Mouse (Mus musculus) CH12.LX (cell line): ENCODE measurements at regions not wholly inside any gene's neighbourhood (a gene's known extent, or its start where the extent isn't known, plus 50 kb on each side); places are given as distances from the start of the nearest gene placed in this dataset.

ENCODE experiments used
- DNase-seq: peaks from one replicate; pipeline ENCODE4 v3.0.0-alpha.2; 2013; ENCODE audit errors: extremely low read depth
- H3K27ac ChIP-seq: 2 replicates; pipeline ENCODE4 v1.5.1; 2012; ENCODE audit warnings: low read depth, mild to moderate bottlenecking, control low read depth, moderate library complexity; ENCODE audit not compliant: insufficient read depth
- H3K27me3 ChIP-seq: replicated peaks from 2 replicates; pipeline ENCODE3; 2012; ENCODE audit warnings: inconsistent platforms
- H3K36me3 ChIP-seq, 2 experiments: replicated peaks in 1 of 2; 2 replicates each; pipeline versions ENCODE3 to v1.6.1; 2012; ENCODE audit warnings: inconsistent platforms in 1 of 2, low read length in 1 of 2, mild to moderate bottlenecking in 1 of 2, mixed read lengths in 1 of 2, moderate library complexity in 1 of 2; ENCODE audit not compliant: control insufficient read depth in 1 of 2, insufficient read depth in 1 of 2
- H3K4me1 ChIP-seq, 2 experiments: 2 replicates each; pipeline ENCODE4 v1.6.1; 2012; ENCODE audit warnings: inconsistent platforms in 1 of 2, moderate library complexity in 1 of 2; ENCODE audit not compliant: insufficient read depth in 2 of 2, control insufficient read depth in 1 of 2
- H3K4me2 ChIP-seq: 2 replicates; pipeline ENCODE4 v1.6.1; 2012; ENCODE audit warnings: low read depth, mild to moderate bottlenecking, control low read depth; ENCODE audit not compliant: poor library complexity, insufficient read depth, severe bottlenecking
- H3K4me3 ChIP-seq, 3 experiments: fragments of 150-350 bp in 1 of 3; sonication (generic) in 1 of 3; replicated peaks in 1 of 3; 2 replicates each; pipeline versions ENCODE3 to v1.5.1; 2011 to 2012; ENCODE audit warnings: low read depth in 2 of 3, low read length in 2 of 3, mild to moderate bottlenecking in 2 of 3, moderate library complexity in 2 of 3, control low read depth in 1 of 3, improper control_type of control experiment in 1 of 3, inconsistent platforms in 1 of 3, mixed read lengths in 1 of 3; ENCODE audit not compliant: poor library complexity in 1 of 3
- H3K79me2 ChIP-seq: replicated peaks from 2 replicates; pipeline ENCODE4 v1.6.1; 2012; ENCODE audit warnings: mild to moderate bottlenecking, moderate library complexity; ENCODE audit not compliant: control insufficient read depth, poor library complexity, insufficient read depth, severe bottlenecking; ENCODE audit errors: extremely low read depth
- H3K9ac ChIP-seq: 2 replicates; pipeline ENCODE4 v1.6.1; 2012; ENCODE audit warnings: low read depth, mild to moderate bottlenecking, control low read depth, moderate library complexity; ENCODE audit not compliant: insufficient read depth
- H3K9me3 ChIP-seq: replicated peaks from 2 replicates; pipeline ENCODE3; 2012; ENCODE audit warnings: low read length, inconsistent platforms, mixed read lengths
- CHD1 ChIP-seq: IDR thresholded peaks from 2 replicates; pipeline ENCODE4 v1.6.1; 2012; ENCODE audit warnings: low read depth, low read length, improper control_type of control experiment, inconsistent platforms
- ELF1 ChIP-seq: IDR thresholded peaks from 2 replicates; pipeline ENCODE4 v1.6.1; 2014; ENCODE audit warnings: low read depth, mild to moderate bottlenecking, inconsistent platforms, low read length, improper control_type of control experiment
- EP300 ChIP-seq: IDR thresholded peaks from 2 replicates; pipeline ENCODE4 v1.6.1; 2011; ENCODE audit warnings: low read length, improper control_type of control experiment
- ETS1 ChIP-seq: conservative IDR thresholded peaks from 2 replicates; pipeline ENCODE4 v1.6.1; 2012; ENCODE audit warnings: low read depth, mild to moderate bottlenecking, inconsistent platforms, low read length, improper control_type of control experiment, moderate library complexity
- GABPA ChIP-seq: IDR thresholded peaks from 2 replicates; pipeline ENCODE4 v1.6.1; 2012; ENCODE audit warnings: low read depth, low read length, improper control_type of control experiment, inconsistent platforms; ENCODE audit not compliant: insufficient replicate concordance
- HCFC1 ChIP-seq: IDR thresholded peaks from 2 replicates; pipeline ENCODE4 v1.6.1; 2012; ENCODE audit warnings: low read depth, mild to moderate bottlenecking, inconsistent platforms, low read length, improper control_type of control experiment
- IRF4 ChIP-seq: IDR thresholded peaks from 2 replicates; pipeline ENCODE4 v1.6.1; 2014; ENCODE audit warnings: low read depth, mild to moderate bottlenecking, inconsistent platforms, low read length, improper control_type of control experiment
- KAT2A ChIP-seq: IDR thresholded peaks from 2 replicates; pipeline ENCODE4 v1.6.1; 2012; ENCODE audit warnings: low read length, improper control_type of control experiment, inconsistent platforms; ENCODE audit not compliant: insufficient replicate concordance
- MAFK ChIP-seq: IDR thresholded peaks from 2 replicates; pipeline ENCODE4 v1.6.1; 2011; ENCODE audit warnings: low read length, improper control_type of control experiment; ENCODE audit not compliant: insufficient replicate concordance
- MAX ChIP-seq: IDR thresholded peaks from 2 replicates; pipeline ENCODE4 v1.6.1; 2011; ENCODE audit warnings: low read length, improper control_type of control experiment
- MYC ChIP-seq: IDR thresholded peaks from 2 replicates; pipeline ENCODE4 v1.6.1; 2011; ENCODE audit warnings: low read depth, mild to moderate bottlenecking, improper control_type of control experiment, low read length
- NELFE ChIP-seq: IDR thresholded peaks from 2 replicates; pipeline ENCODE4 v1.6.1; 2011; ENCODE audit warnings: low read depth, low read length, improper control_type of control experiment
- NRF1 ChIP-seq: IDR thresholded peaks from 2 replicates; pipeline ENCODE4 v1.6.1; 2014; ENCODE audit warnings: low read depth, mild to moderate bottlenecking, inconsistent platforms, low read length, improper control_type of control experiment, moderate library complexity
- POLR2A ChIP-seq: IDR thresholded peaks from 2 replicates; pipeline ENCODE4 v1.6.1; 2011; ENCODE audit warnings: low read depth, mild to moderate bottlenecking, improper control_type of control experiment, low read length
- TBP ChIP-seq: conservative IDR thresholded peaks from 2 replicates; pipeline ENCODE4 v1.6.1; 2011; ENCODE audit warnings: low read depth, low read length, improper control_type of control experiment
- UBTF ChIP-seq: IDR thresholded peaks from 2 replicates; pipeline ENCODE4 v1.6.1; 2012; ENCODE audit warnings: low read depth, mild to moderate bottlenecking, inconsistent platforms, low read length, improper control_type of control experiment, moderate library complexity
- USF2 ChIP-seq: conservative IDR thresholded peaks from 2 replicates; pipeline ENCODE4 v1.6.1; 2011; ENCODE audit warnings: low read depth, low read length, improper control_type of control experiment
- ZKSCAN1 ChIP-seq: IDR thresholded peaks from 2 replicates; pipeline ENCODE4 v1.6.1; 2012; ENCODE audit warnings: low read depth, inconsistent platforms, low read length, improper control_type of control experiment, borderline replicate concordance
- dilution Hi-C: fragments of 300-500 bp; cut with MboI; formaldehyde crosslinking; loops from 2 replicates; pipeline ENCODE4 v1.14.3; 2020; ENCODE audit warnings: low sequenced_read_pairs; ENCODE audit not compliant: extremely low pct_unique_long_range_greater_than_20kb, extremely low pct_ligation_motif_present
- in situ Hi-C: fragments of 300-500 bp; cut with MboI; formaldehyde crosslinking; loops from 3 replicates; pipeline ENCODE4 v1.14.3; 2019; ENCODE audit warnings: low sequenced_read_pairs, low pct_ligation_motif_present, low pct_unique_long_range_greater_than_20kb, mixed read lengths

DNA sequence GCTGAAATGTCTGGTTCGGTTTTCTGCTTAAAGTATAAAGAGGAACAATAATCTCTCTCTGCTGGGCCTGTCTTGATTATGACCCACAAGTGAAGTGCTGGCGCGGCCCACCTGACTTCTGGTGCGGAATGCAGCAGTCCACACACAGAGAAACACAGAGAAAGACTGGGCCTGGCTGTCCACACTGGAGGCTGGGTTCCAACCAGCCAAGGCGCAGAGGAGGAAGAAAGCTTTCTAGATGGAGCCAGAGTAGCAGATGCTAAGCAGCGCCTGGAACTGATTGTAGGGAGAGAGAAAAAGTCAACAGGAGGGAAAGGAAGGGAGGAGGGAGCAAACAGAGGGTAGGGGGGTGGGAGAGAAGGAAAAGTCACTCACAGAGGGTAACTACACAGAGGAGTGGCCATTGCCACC, 208.4 kb upstream of the Serp2 start:
- in situ Hi-C loops (no loop called here), dilution Hi-C loops (no loop called here)
- no peaks in the 10 kb centered on the region for H3K9me3 ChIP-seq
- DNase-seq, result no peak
- no peak overlapping the region for H3K4me2 ChIP-seq
- no peaks in the 10 kb centered on the region for H3K27me3 ChIP-seq
- no peak overlapping the region for H3K27ac ChIP-seq
- H3K36me3 ChIP-seq, result no peaks in the 10 kb centered on the region
- H3K4me1 ChIP-seq, result peaks cover 6 to 10% of the 10 kb centered on the region in 2 experiments; a peak in 3 of 4 replicates
- TF ChIP-seq EP300 (no peak), ZKSCAN1 (no peak), HCFC1 (no peak), NELFE (no peak)
- H3K79me2 ChIP-seq, result no peaks in the 10 kb centered on the region
- no peak overlapping the region for H3K4me3 ChIP-seq
- no peak overlapping the region for H3K9ac ChIP-seq

DNA sequence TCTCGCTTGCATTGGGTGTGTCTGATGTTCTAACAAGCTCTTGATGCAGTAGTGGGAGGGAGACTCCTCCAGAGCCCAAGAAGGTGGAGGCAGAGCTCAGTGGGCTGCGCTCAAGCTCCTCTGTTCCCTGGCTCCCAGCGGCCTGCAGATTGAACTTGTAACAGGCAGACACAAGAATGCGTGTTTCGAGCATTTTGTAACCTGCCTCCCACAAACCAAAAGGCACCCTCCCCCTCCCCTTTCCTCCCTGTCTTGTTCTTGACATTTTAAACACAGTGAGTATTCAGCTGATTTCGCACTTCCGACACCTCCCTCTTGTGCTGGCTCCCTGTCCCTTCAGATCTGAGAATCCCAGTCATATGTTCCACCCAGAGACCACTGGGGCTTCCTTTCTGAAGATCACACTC, 207.7 kb upstream of the Serp2 start:
- H3K9me3 ChIP-seq, result no peaks in the 10 kb centered on the region
- no peak for DNase-seq
- dilution Hi-C loops, result no loop called here
- H3K36me3 ChIP-seq, result no peaks in the 10 kb centered on the region
- no peak overlapping the region for H3K9ac ChIP-seq
- no peak overlapping the region for H3K4me3 ChIP-seq
- in situ Hi-C loops, result no loop called here
- peaks cover 6 to 10% of the 10 kb centered on the region in 2 experiments; a peak in 3 of 4 replicates for H3K4me1 ChIP-seq
- TF ChIP-seq CHD1, result no peak
- TF ChIP-seq ETS1, result peak; percentile 28; the same call in 1 of the 2 replicates
- TF ChIP-seq POLR2A, result no peak
- no peak for TF ChIP-seq GABPA
- no peak for TF ChIP-seq USF2
- peak; percentile 50 for TF ChIP-seq IRF4
- TF ChIP-seq NRF1, result no peak
- TF ChIP-seq MYC, result no peak
- no peak for TF ChIP-seq MAFK
- no peak for TF ChIP-seq KAT2A
- no peak for TF ChIP-seq ELF1
- TF ChIP-seq TBP, result no peak
- TF ChIP-seq UBTF, result no peak
- TF ChIP-seq MAX, result no peak
- H3K4me2 ChIP-seq, result peak overlapping the region; percentile 67; the same call in 1 of the 2 replicates
- no peak overlapping the region for H3K27ac ChIP-seq
- no peaks in the 10 kb centered on the region for H3K79me2 ChIP-seq
- H3K27me3 ChIP-seq, result no peaks in the 10 kb centered on the region
